Mouse (Mus musculus) spleen, adult 2 months (tissue): ENCODE results near the gene B430218F22Rik.

Experiments
- CTCF ChIP-seq: fragments of 200-500 bp; IDR thresholded peaks from 2 replicates; pipeline ENCODE4 v1.5.1; 2011; ENCODE audit warnings: mild to moderate bottlenecking, inconsistent platforms; ENCODE audit not compliant: insufficient read depth, insufficient read length, insufficient replicate concordance; ENCODE audit errors: extremely low read depth
- POLR2A ChIP-seq: fragments of 200-500 bp; IDR thresholded peaks from 2 replicates; pipeline ENCODE4 v1.6.1; 2011; ENCODE audit warnings: low read depth, low read length, inconsistent platforms

GRCm38 (mm10) chr13:118386511-118387447, at the start of gene B430218F22Rik, which contains the start of gene Mrps30:
- TF ChIP-seq CTCF (no peak), POLR2A (no peak)
